Mouse (Mus musculus) megakaryocyte-erythroid progenitor cell, adult 5-6 weeks (primary cell): ENCODE measurements around the gene Gng12. TPM values are rescaled to one million over a fixed set of nuclear protein-coding genes. Genes with fewer than 3 reads are reported as not detected.
"Not testable (repeated sequence)": the region's sequence is repeated elsewhere in the genome, so short reads cannot be mapped to it uniquely, and the experiment has no call there.

Experiments
- ATAC-seq: replicated peaks from 2 replicates; pipeline ENCODE4 v1.8.0; 2016; ENCODE audit warnings: mild to moderate bottlenecking, inconsistent platforms; ENCODE audit not compliant: severe bottlenecking, poor library complexity, low FRiP score, low TSS enrichment
- total RNA-seq, 2 experiments: library from RNA; stranded (forward) in 1 of 2; stranded (reverse) in 1 of 2; fragments of 200-1000, 215-1000 nt in 1 of 2; fragments of >200 nt in 1 of 2; fragmentation: Nextera tagmentation in 1 of 2; gene quantifications; 2 replicates each; pipeline ENCODE4 v1.2.3; 2014 to 2017

Gng12 gene
- total RNA-seq (2014; fragmentation: Nextera tagmentation): 25.4 and 39.3 TPM in 2 replicates
- 27.8 and 37.5 TPM in 2 replicates for total RNA-seq (2017)

- peak; percentile 68 for ATAC-seq
Measured at GRCm38 (mm10) chr6:66896119-66896920, at the start of gene Gng12. Gene Gng12, plus strand, starts transcription at chr6:66896397.

DNA sequence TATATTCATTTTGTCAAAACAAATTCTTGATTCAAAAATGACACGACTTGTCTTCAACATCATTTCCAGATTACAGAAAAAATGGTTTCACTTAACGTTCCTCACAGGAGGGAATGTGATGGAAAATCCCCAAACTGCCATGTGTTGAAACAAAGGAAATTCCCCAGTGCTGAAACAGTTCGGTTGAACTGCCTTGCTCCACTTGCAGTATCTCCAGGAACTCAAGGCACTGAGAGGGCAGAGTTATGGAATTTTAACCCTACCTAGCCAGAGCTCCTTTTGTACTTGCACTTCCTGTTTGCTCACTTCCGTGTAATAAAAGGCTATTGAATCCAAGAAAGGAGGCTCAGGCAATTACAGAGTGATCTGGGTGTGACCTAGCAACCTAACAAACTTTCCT is 47.3 kb upstream of the Gng12 start:
- no peak for ATAC-seq

DNA sequence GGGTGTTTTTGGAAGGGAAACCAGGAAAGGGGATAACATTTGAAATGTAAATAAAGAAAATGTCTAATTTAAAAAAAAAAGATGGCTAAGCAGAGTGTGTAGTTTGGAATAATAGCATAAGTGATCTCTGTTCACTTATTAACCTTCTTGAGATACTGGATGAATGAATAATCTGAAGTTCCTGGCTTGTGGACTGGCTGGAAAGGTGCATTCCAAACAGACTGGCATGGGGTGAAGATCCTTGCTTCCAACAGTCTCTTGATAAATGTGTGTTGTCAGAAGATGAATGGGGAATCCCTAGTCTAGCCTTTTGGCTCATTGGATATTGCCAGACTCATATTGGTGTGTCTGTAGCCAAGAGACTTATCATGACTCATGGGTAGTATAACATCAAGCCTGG is 40.0 kb upstream of the Gng12 start:
- ATAC-seq: no peak

GRCm38 (mm10) chr6:66858356-66858755 is 37.8 kb upstream of the Gng12 start:
- no peak for ATAC-seq

DNA sequence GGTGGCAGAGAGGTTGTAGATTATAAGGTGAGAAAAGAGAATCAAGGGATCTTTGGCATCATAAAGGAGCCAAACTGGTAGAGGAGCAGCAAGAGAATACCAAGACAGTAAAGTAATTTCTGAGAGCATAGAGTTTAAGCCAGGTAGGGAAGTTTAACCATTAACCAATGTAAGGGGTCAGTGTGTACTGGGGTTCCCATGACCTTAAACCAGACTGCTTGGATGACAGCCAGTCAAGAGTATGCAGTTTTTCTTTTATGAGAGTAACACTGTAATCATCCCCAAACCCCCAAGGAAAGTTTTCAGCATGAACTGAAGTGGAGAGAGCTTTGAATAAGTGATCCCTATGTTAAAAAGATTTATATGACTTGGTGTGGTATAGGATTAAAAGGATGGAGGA is 36.8 kb upstream of the Gng12 start:
- ATAC-seq: no peak

DNA sequence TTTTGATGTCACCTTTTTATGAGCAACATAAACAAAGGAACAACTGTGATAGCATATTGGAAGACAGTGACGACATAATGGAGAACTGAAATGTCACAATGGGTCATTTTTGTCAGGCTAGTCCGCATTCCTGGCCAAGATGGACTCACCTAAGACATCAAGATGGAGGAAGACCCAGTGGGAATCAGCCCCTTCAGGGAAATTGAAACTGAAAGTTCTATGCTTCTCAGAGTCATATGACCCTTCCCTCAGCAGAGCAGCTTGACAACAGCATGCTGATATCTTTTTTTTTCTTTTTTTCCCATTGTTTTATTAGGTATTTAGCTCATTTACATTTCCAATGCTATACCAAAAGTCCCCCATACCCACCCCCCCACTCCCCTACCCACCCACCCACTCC is 31.7 kb upstream of the Gng12 start:
- no peak for ATAC-seq

GRCm38 (mm10) chr6:66866295-66866694 is 29.9 kb upstream of the Gng12 start:
- ATAC-seq: no peak

DNA sequence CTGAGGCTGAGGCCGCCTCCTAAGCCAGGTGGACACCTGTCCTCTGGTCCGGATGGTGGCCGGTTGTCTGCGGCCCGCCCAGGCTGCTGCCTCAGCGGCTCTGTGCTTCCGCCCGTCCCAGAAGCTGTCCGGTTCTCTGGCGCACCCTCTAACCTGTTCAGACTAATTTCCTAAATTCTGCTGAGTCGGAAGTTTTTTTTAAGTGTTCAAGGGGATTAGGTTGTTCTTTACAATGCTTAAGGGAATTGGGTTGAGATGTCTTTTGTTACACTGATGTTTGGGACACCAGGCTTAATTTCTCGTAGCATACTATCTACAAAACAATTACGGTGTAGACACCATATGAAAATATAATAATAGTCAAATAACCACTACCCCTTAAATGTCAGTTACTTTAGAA is 19.1 kb upstream of the Gng12 start:
- not testable (repeated sequence) for ATAC-seq

- ATAC-seq: no peak
Measured at GRCm38 (mm10) chr6:66890349-66891158, 5.6 kb upstream of the Gng12 start.

DNA sequence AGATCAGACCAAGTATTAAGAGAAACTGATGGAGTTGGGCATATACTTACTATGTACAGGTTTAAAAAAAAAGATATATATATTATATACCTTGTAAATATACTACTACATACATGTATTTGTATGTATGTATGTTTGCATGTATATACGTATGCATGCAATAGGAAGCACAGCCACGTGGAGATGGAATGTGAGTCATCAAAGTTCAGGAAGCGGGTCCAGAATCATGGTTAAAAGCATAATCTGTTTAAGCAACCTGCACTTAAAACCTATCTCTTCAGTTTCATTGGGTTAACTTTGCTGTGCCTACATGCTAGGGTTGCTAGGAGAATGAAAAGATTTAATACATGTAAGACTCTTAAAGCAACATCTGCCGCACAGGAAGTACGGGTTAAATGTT is 2.2 kb upstream of the Gng12 start:
- ATAC-seq: no peak

DNA sequence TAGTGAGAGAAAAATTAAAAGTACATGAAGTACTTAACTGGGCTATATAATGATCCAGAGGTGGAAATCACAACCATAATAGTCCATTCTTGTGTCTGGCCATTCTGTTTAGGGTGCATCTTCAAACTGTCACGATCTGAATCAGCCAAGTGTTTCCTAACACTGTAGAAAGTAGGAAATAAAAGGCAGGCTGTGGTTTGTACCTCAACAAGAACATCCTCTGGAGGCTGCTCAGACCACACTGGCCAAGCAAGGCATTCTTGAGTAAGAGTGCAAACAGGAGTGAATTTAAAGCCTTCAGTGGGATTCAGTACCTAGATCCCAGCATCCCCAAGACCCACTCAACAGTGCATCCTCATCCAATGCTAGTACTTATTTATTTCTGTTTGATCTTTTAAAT is 1.2 kb upstream of the Gng12 start:
- ATAC-seq: no peak

GRCm38 (mm10) chr6:66896921-66897645 is 886 bp downstream of the Gng12 start:
- ATAC-seq: peak; percentile 44

GRCm38 (mm10) chr6:66897994-66898393 is 1.8 kb downstream of the Gng12 start:
- ATAC-seq: 0 out of 2 replicates have a peak, but pooled peaks have one; percentile 28

GRCm38 (mm10) chr6:66901926-66902325 is 5.7 kb downstream of the Gng12 start:
- no peak for ATAC-seq

- ATAC-seq: no peak
Measured at GRCm38 (mm10) chr6:66903206-66903605, 7.0 kb downstream of the Gng12 start.

- no peak for ATAC-seq
Measured at GRCm38 (mm10) chr6:66903720-66904119, 7.5 kb downstream of the Gng12 start.

- no peak for ATAC-seq
Measured at GRCm38 (mm10) chr6:66906244-66906643, 10.0 kb downstream of the Gng12 start.

- ATAC-seq: no peak
Measured at GRCm38 (mm10) chr6:66908327-66908973, 12.3 kb downstream of the Gng12 start.
